Mouse (Mus musculus): ENCODE results near the gene Apol7b. TPM values are rescaled to one million over a fixed set of nuclear protein-coding genes. Genes with fewer than 3 reads are reported as not detected.

Gene Apol7b
- polyA plus RNA-seq, 1 experiment from 2014 or later = not detected

DNA sequence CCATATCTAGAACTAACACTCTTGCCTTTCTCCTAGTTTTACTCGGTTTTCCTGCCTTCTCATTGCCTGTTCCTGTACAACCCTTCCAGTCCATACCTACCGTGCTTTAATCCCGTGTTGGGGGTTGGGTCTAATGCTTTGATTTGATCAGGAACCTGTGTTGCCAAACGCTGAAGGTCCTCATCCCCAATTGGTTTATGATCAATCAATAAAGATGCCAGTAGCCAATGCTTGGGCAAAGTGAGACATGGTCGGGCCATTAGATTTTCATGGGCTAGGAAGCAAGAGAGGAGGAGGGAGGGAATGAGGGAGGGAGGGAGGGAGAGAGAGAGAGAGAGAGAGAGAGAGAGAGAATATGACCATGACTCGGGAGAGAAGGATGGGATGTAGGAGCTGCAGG, 65.8 kb downstream of the Apol7b start:
- 66% methylated on average over 6 of the region's 6 CpGs for WGBS
- Histone ChIP-seq H3K27ac (no peak overlapping the region), H3K27me3 (no peaks in the 10 kb centered on the region), H3K36me3 (no peaks in the 10 kb centered on the region), H3K4me3 (no peak overlapping the region), H3K4me2 (no peak overlapping the region), H3K4me1 (no peaks in the 10 kb centered on the region), H3K9ac (no peak overlapping the region), H3K9me3 (no peaks in the 10 kb centered on the region)
- no peak for ATAC-seq (ENCODE audit: insufficient number of reproducible peaks, low FRiP score, low TSS enrichment, low read depth)

DNA sequence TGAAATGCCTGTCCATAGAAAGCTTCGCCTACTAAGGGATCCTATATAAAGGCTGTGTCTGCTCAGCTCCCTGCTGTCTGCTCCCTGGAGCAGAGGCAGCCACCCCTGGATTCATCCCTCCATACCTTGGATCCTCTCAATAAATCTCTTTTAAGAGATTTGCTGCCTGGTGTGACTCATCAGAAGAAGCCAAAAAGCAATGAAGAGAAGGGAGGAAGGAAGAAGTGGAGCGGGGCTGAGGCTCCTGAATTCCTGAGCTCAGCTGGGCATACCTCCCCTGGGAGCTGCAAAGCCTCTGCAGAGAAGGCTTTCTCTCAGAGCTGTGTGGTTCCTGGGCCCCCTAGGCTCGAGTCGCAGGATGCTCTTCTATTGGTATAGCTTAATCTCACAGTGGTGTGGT, 67.4 kb downstream of the Apol7b start:
- Histone ChIP-seq H3K27ac (no peak overlapping the region), H3K4me1 (no peaks in the 10 kb centered on the region), H3K36me3 (no peaks in the 10 kb centered on the region), H3K4me2 (no peak overlapping the region), H3K27me3 (no peaks in the 10 kb centered on the region), H3K9me3 (no peaks in the 10 kb centered on the region), H3K4me3 (no peak overlapping the region), H3K9ac (no peak overlapping the region)
- WGBS = 42% methylated on average over 4 of the region's 4 CpGs
- no peak for ATAC-seq (ENCODE audit: insufficient number of reproducible peaks, low FRiP score, low TSS enrichment, low read depth)

- H3K27ac ChIP-seq = no peak overlapping the region
- H3K27me3 ChIP-seq = no peaks in the 10 kb centered on the region
- H3K4me1 ChIP-seq = no peaks in the 10 kb centered on the region
- WGBS = 87% methylated on average over 4 of the region's 4 CpGs
- ATAC-seq (ENCODE audit: insufficient number of reproducible peaks, low FRiP score, low TSS enrichment, low read depth) = no peak
- H3K36me3 ChIP-seq = no peaks in the 10 kb centered on the region
- no peak overlapping the region for H3K4me2 ChIP-seq
- no peak overlapping the region for H3K4me3 ChIP-seq
- H3K9ac ChIP-seq = no peak overlapping the region
- no peaks in the 10 kb centered on the region for H3K9me3 ChIP-seq
Measured at GRCm38 (mm10) chr15:77377419-77377818, 69.9 kb downstream of the Apol7b start.

- H3K36me3 ChIP-seq = no peaks in the 10 kb centered on the region
- H3K4me2 ChIP-seq = no peak overlapping the region
- 74% methylated on average over 7 of the region's 7 CpGs for WGBS
- H3K9ac ChIP-seq = no peak overlapping the region
- no peak for ATAC-seq (ENCODE audit: insufficient number of reproducible peaks, low FRiP score, low TSS enrichment, low read depth)
- H3K4me3 ChIP-seq = no peak overlapping the region
- no peaks in the 10 kb centered on the region for H3K4me1 ChIP-seq
- no peak overlapping the region for H3K27ac ChIP-seq
- no peaks in the 10 kb centered on the region for H3K27me3 ChIP-seq
- no peaks in the 10 kb centered on the region for H3K9me3 ChIP-seq
Measured at GRCm38 (mm10) chr15:77376920-77377319, 70.4 kb downstream of the Apol7b start.

Other genes with a start within 250 kb of the Apol7b start
- 73.2 and 76.6 TPM in 2 replicates for gene Rbfox2, start 140.5 kb downstream of the Apol7b start, polyA plus RNA-seq (2015; fragmentation: Nextera tagmentation; extraction: Ambion mirVana)
- gene Apol7a, start 48.4 kb downstream of the Apol7b start, polyA plus RNA-seq (2015; fragmentation: Nextera tagmentation; extraction: Ambion mirVana) = 0.51 and 0.65 TPM in 2 replicates
- gene Apol9a, start 36.4 kb downstream of the Apol7b start, polyA plus RNA-seq (2015; fragmentation: Nextera tagmentation; extraction: Ambion mirVana) = 0.14 TPM in 1 of 2 replicates, not detected in the other
- gene Apol10a, start 29.6 kb upstream of the Apol7b start, polyA plus RNA-seq (2015; fragmentation: Nextera tagmentation; extraction: Ambion mirVana) = not detected in 2 replicates
- not detected in 2 replicates for gene Apol11a, start 60.8 kb upstream of the Apol7b start, polyA plus RNA-seq (2015; fragmentation: Nextera tagmentation; extraction: Ambion mirVana)
- gene Apol7c, start 85.8 kb upstream of the Apol7b start, polyA plus RNA-seq (2015; fragmentation: Nextera tagmentation; extraction: Ambion mirVana) = not detected in 2 replicates
- not detected in 2 replicates for gene 1700025B11Rik, start 114.4 kb upstream of the Apol7b start, polyA plus RNA-seq (2015; fragmentation: Nextera tagmentation; extraction: Ambion mirVana)
- gene Apol10b, start 148.6 kb upstream of the Apol7b start, polyA plus RNA-seq (2015; fragmentation: Nextera tagmentation; extraction: Ambion mirVana) = 0.12 TPM in 2 replicates
- not detected in 2 replicates for gene Gm36245, start 151.8 kb upstream of the Apol7b start, polyA plus RNA-seq (2015; fragmentation: Nextera tagmentation; extraction: Ambion mirVana)
- 0.19 TPM in 1 of 2 replicates, not detected in the other for gene Apol11b, start 195.8 kb upstream of the Apol7b start, polyA plus RNA-seq (2015; fragmentation: Nextera tagmentation; extraction: Ambion mirVana)